Mouse (Mus musculus) erythroblast, embryonic 14.5 days (primary cell): ENCODE results near the gene Lta.

Source experiments
- GATA1 ChIP-seq: IDR thresholded peaks from 2 replicates; pipeline ENCODE4 v1.6.1; 2012; ENCODE audit warnings: low read length, inconsistent platforms, mixed read lengths
- TAL1 ChIP-seq: IDR thresholded peaks from 3 replicates; pipeline ENCODE4 v1.6.1; 2012; ENCODE audit warnings: low read length, inconsistent platforms, mixed read lengths

DNA sequence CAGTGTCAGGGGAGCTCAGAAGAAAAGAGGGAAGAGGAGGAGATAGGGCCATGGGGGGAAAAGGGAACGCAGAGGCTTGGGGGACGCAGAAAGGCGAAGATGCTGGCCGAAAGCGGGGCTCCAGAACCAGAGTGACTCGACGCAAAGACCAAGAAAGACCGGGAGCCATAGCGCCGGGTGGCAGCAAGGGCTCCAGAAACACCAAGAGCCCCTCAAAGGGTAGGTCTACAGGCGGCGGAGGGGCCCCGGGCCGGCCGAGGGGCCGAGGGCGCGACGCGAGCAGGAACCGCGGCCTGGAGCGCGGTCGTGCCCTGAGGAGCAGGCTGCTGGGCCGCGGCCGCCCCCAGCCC is 41.0 kb downstream of the Lta start:
- TF ChIP-seq TAL1 (no peak), GATA1 (no peak)
